Mouse (Mus musculus) lung, postnatal 14 days (tissue): ENCODE measurements around the gene Tgfbr2.
A peak's percentile ranks its signal among the peaks of the same experiment; 100 is the strongest.

Source experiments
- DNase-seq: peaks from one replicate; pipeline ENCODE4 v3.0.0; 2021

The Tgfbr2 gene

GRCm38 (mm10) chr9:116174481-116175461 is at the start of gene Tgfbr2:
Gene Tgfbr2 (minus strand): TSS chr9:116175360.
- peak; percentile 89 for DNase-seq

GRCm38 (mm10) chr9:116223368-116223767 is 48.2 kb upstream of the Tgfbr2 start:
- DNase-seq = no peak

- no peak for DNase-seq
Observed at GRCm38 (mm10) chr9:116222643-116223042, 47.5 kb upstream of the Tgfbr2 start.

- no peak for DNase-seq
Observed at GRCm38 (mm10) chr9:116222000-116222399, 46.8 kb upstream of the Tgfbr2 start.

GRCm38 (mm10) chr9:116221565-116221964 is 46.4 kb upstream of the Tgfbr2 start:
- no peak for DNase-seq

GRCm38 (mm10) chr9:116220616-116221015 is 45.5 kb upstream of the Tgfbr2 start:
- no peak for DNase-seq

- no peak for DNase-seq
Observed at GRCm38 (mm10) chr9:116220159-116220515, 45.0 kb upstream of the Tgfbr2 start.

- no peak for DNase-seq
Observed at GRCm38 (mm10) chr9:116219234-116220158, 44.3 kb upstream of the Tgfbr2 start.

GRCm38 (mm10) chr9:116218780-116219179 is 43.6 kb upstream of the Tgfbr2 start:
- DNase-seq = no peak

- DNase-seq = no peak
Observed at GRCm38 (mm10) chr9:116217099-116217498, 41.9 kb upstream of the Tgfbr2 start.

- DNase-seq = no peak
Observed at GRCm38 (mm10) chr9:116216677-116217076, 41.5 kb upstream of the Tgfbr2 start.

GRCm38 (mm10) chr9:116214296-116214695 is 39.1 kb upstream of the Tgfbr2 start:
- no peak for DNase-seq

GRCm38 (mm10) chr9:116212915-116213619 is 37.9 kb upstream of the Tgfbr2 start:
- DNase-seq = peak; percentile 51

GRCm38 (mm10) chr9:116212069-116212468 is 36.9 kb upstream of the Tgfbr2 start:
- no peak for DNase-seq

- no peak for DNase-seq
Observed at GRCm38 (mm10) chr9:116208169-116208904, 33.2 kb upstream of the Tgfbr2 start.

- no peak for DNase-seq
Observed at GRCm38 (mm10) chr9:116206901-116207300, 31.7 kb upstream of the Tgfbr2 start.

- DNase-seq = no peak
Observed at GRCm38 (mm10) chr9:116203675-116204074, 28.5 kb upstream of the Tgfbr2 start.

GRCm38 (mm10) chr9:116199127-116199526 is 24.0 kb upstream of the Tgfbr2 start:
- no peak for DNase-seq

GRCm38 (mm10) chr9:116198488-116198887 is 23.3 kb upstream of the Tgfbr2 start:
- DNase-seq = no peak

GRCm38 (mm10) chr9:116197491-116198170 is 22.5 kb upstream of the Tgfbr2 start:
- DNase-seq = no peak

- DNase-seq = no peak
Observed at GRCm38 (mm10) chr9:116193889-116194450, 18.8 kb upstream of the Tgfbr2 start.
